Mouse (Mus musculus): Measurements from ENCODE around the gene Maoa.

Gene Maoa

GRCm38 (mm10) chrX:16619034-16619929 is at the start of gene Maoa:
Gene Maoa (plus strand): TSS chrX:16619698.
- peak; percentile 60 for DNase-seq (ENCODE audit: low read depth, low spot score)

- DNase-seq (ENCODE audit: low read depth, low spot score) = peak; percentile 47
These were observed 1.1 kb upstream of the Maoa start for GRCm38 (mm10) chrX:16618225-16619033.

GRCm38 (mm10) chrX:16656511-16656910 is 37.0 kb downstream of the Maoa start:
- no peak for DNase-seq (ENCODE audit: low read depth, low spot score)

GRCm38 (mm10) chrX:16706094-16706493 is 86.6 kb downstream of the Maoa start:
- no peak for DNase-seq (ENCODE audit: low read depth, low spot score)

- no peak for DNase-seq (ENCODE audit: low read depth, low spot score)
These were observed 94.5 kb downstream of the Maoa start for GRCm38 (mm10) chrX:16714033-16714432.
